Mouse (Mus musculus): Measurements from ENCODE around the gene Zfp654.

- no peak for TF ChIP-seq CTCF (conservative IDR thresholded peaks at IDR 0.05; ENCODE audit: insufficient read depth, insufficient read length, low read depth, low read length)
- TF ChIP-seq POLR2A (IDR thresholded peaks at IDR 0.05; ENCODE audit: low read depth, low read length): no peak
These were observed 34.1 kb upstream of the Zfp654 start for GRCm38 (mm10) chr16:64885547-64885946.
